Mouse (Mus musculus) central nervous system, embryonic 18 days (tissue): ENCODE measurements around the gene Gprin1. TPM values are rescaled to one million over a fixed set of nuclear protein-coding genes. Genes with fewer than 3 reads are reported as not detected.

ENCODE experiments used
- polyA plus RNA-seq: library from polyadenylated mRNA; depleted of rRNA; stranded (reverse); fragments of >200 nt; gene quantifications from 2 replicates; pipeline ENCODE4 v1.2.3, GENCODE M21; 2012; rRNA removed

The Gprin1 gene
- 94.5 and 102 TPM in 2 replicates for polyA plus RNA-seq

DNA sequence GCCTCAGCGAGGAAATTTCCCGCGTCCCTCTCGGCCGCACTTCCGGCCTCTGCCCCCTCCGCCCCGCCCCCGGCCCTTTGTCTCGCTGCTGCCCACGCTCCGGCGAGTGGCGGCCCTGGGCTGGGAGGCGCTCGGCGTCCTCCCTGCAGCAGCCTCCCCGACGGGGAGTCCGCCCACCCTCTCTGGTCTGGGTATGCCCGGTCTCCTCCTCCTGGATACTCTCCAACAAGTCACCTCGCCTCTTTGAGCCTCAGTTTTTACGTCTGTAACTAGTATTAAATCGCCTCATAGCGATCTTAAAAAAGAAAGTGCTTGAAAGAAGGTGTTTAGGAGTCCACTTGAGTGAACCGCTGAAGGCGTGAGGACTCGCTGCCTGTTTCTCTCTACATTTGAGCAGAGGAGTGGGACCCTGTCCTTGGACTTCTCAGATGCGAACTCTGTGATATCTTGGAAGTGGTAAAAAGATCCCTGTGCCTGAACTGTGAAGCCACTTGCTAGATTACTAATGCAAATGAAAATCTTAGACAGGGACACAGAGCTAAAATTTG lies at the start of gene Gprin1:
Gprin1 (minus strand) TSS at position 11 of the 548 bp plus-strand sequence.

DNA sequence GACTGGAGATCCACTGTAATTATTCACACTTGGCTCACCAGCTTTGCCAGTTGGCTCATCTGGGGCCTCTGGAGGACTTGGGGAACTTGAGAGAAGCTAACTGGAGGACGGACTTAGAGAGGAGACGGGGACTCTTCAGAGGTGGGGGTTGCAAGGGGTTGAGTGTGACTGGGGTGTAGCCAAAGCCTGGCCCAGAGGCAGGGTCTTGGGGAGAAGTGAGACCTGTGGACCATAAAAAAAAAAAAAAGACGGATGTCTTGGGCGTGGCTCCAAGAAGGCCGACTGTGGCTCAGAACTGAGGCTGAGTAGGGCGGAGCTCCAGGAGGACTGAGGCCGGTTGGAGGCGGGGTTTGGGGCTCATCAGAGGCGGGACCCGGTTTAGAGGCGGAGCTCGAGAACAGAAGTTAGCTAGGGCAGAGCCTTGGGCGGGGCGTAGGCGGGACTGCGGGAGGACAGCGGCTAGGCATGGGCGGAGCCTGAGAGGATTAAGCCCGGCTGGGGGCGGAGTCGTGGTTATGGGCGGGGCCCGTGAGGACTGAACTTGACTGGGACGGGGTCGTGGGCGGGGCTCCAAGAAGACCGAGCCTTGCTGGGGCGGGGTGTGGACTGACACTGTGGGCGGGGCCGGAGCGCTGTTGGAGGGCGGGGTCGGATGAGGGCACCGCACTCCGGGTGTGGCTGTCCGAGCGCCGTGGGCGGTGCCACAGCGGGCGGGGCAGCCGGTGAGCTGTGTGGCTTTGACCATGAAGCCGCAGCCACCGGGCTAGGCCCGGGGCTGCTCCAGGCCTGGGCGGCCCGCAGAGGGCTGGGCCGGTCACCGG lies 39.3 kb upstream of the Gprin1 start, which contains the start of gene Tspan17:
Tspan17 (plus strand) TSS at position 638 of the 821 bp plus-strand sequence.

DNA sequence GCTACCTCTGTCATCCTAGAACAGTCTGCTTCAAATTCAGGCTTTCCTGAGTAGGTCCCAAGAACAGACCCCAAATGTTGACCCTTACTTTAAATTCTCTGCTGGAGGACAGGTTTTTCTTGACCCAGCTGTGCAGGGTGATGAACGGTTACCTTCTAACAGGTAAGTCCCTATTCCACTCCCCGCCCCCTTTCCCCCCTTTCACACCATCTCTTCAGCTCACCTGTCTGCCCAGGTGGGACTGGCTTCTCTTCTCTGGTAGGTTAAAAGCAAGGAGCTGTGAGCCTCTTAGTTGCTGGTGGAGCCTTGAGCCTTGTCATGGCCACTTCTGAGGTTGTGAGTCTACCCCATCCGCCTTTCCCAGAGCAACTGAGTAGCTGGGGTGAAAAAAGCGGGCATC lies 34.0 kb upstream of the Gprin1 start, which contains the start of gene Eif4e1b:
Eif4e1b (plus strand) TSS at position 301 of the 400 bp plus-strand sequence.

DNA sequence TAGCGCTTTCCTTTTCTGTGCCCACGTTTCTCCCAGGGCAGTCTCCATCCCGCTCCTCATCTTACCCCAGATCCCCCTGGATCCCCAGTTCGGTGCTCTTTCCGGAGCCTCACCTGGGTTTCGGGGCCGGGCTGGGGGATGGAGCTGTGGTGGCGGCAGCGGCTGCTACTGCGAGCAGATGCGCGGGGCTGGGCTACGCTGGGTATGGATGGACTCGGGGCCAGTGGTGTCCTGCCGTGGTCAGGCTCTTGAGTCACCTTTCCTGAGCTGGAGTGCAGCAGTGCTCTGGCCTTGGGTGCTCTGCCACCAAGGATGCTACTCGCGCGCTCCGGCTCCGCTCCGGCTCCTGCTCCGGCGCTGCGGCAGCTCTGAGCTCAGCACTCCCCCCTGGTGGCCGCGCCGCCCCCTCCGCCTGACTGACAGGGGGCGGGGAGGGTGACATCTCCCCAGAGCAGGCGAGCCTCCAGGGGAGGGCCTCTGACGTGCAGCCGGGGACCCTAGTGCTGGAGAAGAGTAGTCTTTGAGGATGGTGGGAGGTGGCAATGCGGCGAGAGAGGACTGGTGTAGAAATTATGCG lies 16.6 kb upstream of the Gprin1 start, which contains the start of gene Sncb:
Sncb (minus strand) TSS at position 404 of the 577 bp plus-strand sequence.

DNA sequence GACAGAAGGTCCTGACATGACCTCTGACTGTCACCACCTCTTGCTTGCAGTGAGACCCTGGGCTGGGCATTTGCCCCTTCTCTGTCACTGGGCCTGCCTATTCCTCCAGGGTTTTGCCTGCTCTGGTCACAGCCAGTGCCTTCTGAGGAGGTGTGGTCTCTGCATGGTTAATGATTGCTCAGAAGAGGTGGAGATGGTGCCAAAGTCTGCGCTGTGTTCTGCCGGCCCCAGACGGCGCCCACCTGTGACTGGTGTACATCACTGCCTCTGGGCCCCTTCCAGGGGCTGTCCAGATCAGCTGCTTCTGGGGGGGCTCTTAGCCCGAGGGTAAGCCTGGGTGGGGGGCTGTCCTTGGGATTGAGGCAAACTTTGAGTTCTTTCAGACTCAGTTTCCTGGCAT lies 48.4 kb downstream of the Gprin1 start, which contains the start of gene Cdhr2:
Cdhr2 (plus strand) TSS at position 219 of the 400 bp plus-strand sequence.

DNA sequence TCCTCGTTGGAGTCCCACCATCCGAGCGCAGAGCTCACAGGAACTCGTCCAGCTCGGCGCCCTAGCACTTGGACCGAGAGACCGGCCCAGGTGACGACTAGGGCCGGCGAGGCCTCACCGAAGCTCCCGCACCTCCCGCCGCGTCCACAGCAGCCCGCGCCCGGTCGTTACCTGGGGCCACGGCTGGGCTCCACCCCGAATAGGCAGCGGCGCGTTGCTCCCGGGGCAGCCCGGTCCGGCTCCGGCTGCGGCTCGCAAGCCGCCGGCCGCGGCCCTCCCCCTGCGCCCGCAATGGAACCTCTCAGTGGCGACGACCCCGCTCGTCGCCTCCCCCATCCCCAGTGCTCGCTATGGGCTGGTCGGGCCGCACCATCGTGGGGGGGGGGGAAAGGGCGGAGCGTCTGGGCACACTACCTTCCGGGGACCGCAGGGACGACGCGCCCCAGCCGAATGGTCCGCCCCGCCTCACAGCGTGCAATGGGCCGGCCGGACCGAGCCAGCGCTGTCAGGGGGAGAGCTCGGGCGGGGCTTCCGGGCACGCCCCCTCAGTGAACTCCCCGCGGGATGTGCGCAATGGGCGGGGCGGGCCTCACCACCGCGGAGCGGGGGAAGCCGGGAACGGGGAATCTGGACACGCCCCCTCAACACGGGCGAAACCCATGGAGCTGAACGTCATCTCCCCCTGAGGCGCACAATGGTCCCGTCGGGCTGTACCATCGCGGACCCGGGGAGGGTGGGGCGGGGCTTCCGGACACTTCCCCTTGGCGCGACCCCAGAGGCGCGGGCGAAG lies 55.9 kb downstream of the Gprin1 start, which contains the start of gene Rnf44:
Rnf44 (minus strand) TSS at position 350 of the 790 bp plus-strand sequence.

Other genes starting within 250 kb of the Gprin1 start
- 36.2 and 37.5 TPM in 2 replicates for gene Simc1, start 246.1 kb downstream of the Gprin1 start, polyA plus RNA-seq
- gene 4833439L19Rik, start 184.4 kb downstream of the Gprin1 start, polyA plus RNA-seq = 152 and 154 TPM in 2 replicates
- gene Arl10, start 174.9 kb downstream of the Gprin1 start, polyA plus RNA-seq = 95.8 and 99.7 TPM in 2 replicates
- gene Nop16, start 159.8 kb downstream of the Gprin1 start, polyA plus RNA-seq = 47.4 and 47.7 TPM in 2 replicates
- gene Higd2a, start 159.7 kb downstream of the Gprin1 start, polyA plus RNA-seq = 163 and 182 TPM in 2 replicates
- 168 and 176 TPM in 2 replicates for gene Cltb, start 138.5 kb downstream of the Gprin1 start, polyA plus RNA-seq
- gene Faf2, start 128.1 kb downstream of the Gprin1 start, polyA plus RNA-seq = 32.6 and 34.0 TPM in 2 replicates
- 97.7 and 128 TPM in 2 replicates for gene Rnf44, start 56.0 kb downstream of the Gprin1 start, polyA plus RNA-seq
- gene Cdhr2, start 48.4 kb downstream of the Gprin1 start, polyA plus RNA-seq = 0.32 TPM in 2 replicates
- gene Sncb, start 16.7 kb upstream of the Gprin1 start, polyA plus RNA-seq = 208 and 218 TPM in 2 replicates
- not detected in 2 replicates for gene Eif4e1b, start 34.1 kb upstream of the Gprin1 start, polyA plus RNA-seq
- 34.0 and 40.7 TPM in 2 replicates for gene Tspan17, start 39.5 kb upstream of the Gprin1 start, polyA plus RNA-seq
- gene Unc5a, start 199.5 kb upstream of the Gprin1 start, polyA plus RNA-seq = 33.7 and 36.3 TPM in 2 replicates